Mouse (Mus musculus): Measurements from ENCODE around the gene Zfr2. TPM values are rescaled to one million over a fixed set of nuclear protein-coding genes. Genes with fewer than 3 reads are reported as not detected.

The Zfr2 gene
- total RNA-seq, 2 experiments from 2014 or later: 3.8 TPM

DNA sequence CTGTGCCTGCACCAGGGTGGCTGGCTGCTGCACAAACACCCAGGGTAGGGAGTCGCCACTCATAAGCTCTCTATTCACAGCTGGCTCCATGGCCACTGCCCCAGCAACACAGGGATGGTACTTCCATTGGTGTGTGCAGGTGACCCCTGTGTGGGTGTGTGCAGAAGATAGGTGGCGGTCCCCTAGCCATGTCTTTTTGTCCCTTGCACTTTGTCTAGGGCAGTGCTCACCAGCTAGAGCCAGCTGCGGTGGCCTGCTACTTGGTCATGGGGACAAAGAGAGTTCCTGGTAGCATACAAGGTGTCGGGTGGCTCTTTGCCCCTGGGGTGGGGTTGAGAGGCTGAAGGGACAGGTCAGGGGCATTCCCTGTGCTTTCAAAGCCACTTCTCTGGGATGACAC lies 11.2 kb downstream of the Zfr2 start:
- DNase-seq: no peak
- intact Hi-C loops (cut with DNase I): no loop called here

- peak; percentile 83 to 92 for DNase-seq
- intact Hi-C loops (cut with DNase I): no loop called here
Measured at GRCm38 (mm10) chr10:81244595-81244994, 11.6 kb downstream of the Zfr2 start.

- intact Hi-C loops (cut with DNase I): no loop called here
- DNase-seq: no peak
Measured at GRCm38 (mm10) chr10:81245166-81245565, 12.2 kb downstream of the Zfr2 start.

- DNase-seq: no peak
- intact Hi-C loops (cut with DNase I): no loop called here
Measured at GRCm38 (mm10) chr10:81247804-81248203, 14.8 kb downstream of the Zfr2 start.

- intact Hi-C loops (cut with DNase I): no loop called here
- DNase-seq: no peak
Measured at GRCm38 (mm10) chr10:81249442-81249841, 16.5 kb downstream of the Zfr2 start.

DNA sequence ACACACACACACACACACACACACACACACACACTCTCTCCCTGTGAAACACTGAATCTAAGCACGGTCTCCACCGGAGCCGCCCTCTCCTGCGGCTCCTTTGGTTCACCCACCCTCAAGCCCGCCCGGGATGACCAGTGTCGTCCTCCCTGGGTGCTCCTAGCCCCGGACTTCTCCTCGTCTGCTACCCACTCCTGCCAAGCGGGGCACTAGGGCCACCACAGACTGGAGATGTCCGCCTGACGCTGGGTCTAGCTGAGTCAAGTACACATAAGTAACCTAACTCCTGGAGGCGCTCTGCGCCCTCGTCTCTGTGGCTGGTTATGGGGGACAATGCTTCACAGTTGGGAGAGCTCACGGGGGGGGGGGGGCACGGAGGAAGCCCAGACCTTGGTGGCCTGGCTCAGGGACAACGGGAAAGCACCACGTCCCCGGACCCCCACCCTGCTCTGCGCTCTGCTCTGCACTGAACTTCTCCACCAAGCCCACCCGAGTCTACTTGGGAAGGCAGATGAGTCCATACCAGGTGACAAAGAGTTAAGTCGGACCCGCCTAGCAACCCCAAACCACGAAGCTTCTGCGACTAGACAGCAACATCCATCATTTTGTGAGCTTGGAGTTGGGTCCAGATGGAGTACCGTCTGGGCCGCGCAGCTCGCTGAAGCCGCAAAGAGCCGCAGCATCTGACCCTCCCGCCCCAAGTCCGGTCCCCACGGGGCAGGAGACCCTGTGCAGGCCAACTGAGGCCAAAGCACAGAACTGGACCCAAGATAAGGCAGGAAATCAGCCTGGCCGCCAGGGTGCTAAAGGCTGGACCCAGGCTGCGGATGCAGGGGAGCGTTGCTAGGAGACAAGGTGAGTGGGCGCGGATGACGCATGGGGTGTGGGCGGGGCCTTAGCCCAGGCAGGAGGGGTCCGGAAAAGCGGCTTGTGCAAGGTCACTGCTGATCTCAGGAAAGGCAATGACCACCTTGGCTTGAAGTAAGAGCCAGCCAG lies 19.8 kb downstream of the Zfr2 start, which contains the start of gene Matk:
Gene Matk (plus strand): TSS at position 512 of the 996 bp plus-strand sequence.
- peak; percentile 52 to 64 for DNase-seq
- intact Hi-C loops (cut with DNase I): no loop called here

GRCm38 (mm10) chr10:81254886-81255285 lies 21.9 kb downstream of the Zfr2 start:
- no peak for DNase-seq
- intact Hi-C loops (cut with DNase I): no loop called here

- intact Hi-C loops (cut with DNase I): no loop called here
Measured at GRCm38 (mm10) chr10:81257158-81258039, 24.4 kb downstream of the Zfr2 start.

GRCm38 (mm10) chr10:81259225-81259884 lies 26.4 kb downstream of the Zfr2 start:
- intact Hi-C loops (cut with DNase I): no loop called here
- DNase-seq: no peak

More at GRCm38 (mm10) chr10:81257158-81258039, 24.4 kb downstream of the Zfr2 start:
- no peak for DNase-seq

- intact Hi-C loops (cut with DNase I): no loop called here
- no peak for DNase-seq
Measured at GRCm38 (mm10) chr10:81261025-81261424, 28.1 kb downstream of the Zfr2 start.

- intact Hi-C loops (cut with DNase I): no loop called here
- no peak for DNase-seq
Measured at GRCm38 (mm10) chr10:81265540-81265939, 32.6 kb downstream of the Zfr2 start.

GRCm38 (mm10) chr10:81266211-81267105 lies 33.5 kb downstream of the Zfr2 start, which contains the start of the genes Mrpl54 and Apba3:
Gene Mrpl54, minus strand, starts transcription at chr10:81266934.
Gene Apba3, plus strand, starts transcription at chr10:81266960.
- intact Hi-C loops (cut with DNase I): no loop called here
- peak; percentile 98 for DNase-seq

DNA sequence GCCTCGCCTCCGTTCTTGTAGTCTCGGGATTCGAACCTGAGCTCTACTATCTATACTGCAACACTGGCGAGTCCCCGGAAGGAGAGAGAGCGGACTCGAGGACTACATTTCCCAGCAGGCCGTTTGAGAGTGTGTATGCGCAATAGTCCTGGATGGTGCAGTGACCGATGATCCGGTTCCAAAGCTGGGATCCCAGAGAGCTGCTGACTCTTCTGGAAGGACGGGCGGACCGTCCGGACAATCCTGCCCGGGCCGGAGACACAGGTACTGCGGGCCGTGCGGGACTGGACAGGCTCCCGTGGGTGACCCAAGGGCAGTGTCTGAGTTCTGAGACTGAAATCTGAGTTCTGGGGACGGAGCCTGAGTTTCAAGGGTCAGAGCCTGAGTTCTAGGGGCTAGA lies 35.1 kb downstream of the Zfr2 start:
- intact Hi-C loops (cut with DNase I): no loop called here

GRCm38 (mm10) chr10:81268643-81269412 lies 35.9 kb downstream of the Zfr2 start:
- DNase-seq: no peak
- intact Hi-C loops (cut with DNase I): no loop called here

More for the DNA sequence above, 35.1 kb downstream of the Zfr2 start:
- peak; percentile 91 to 93 for DNase-seq

DNA sequence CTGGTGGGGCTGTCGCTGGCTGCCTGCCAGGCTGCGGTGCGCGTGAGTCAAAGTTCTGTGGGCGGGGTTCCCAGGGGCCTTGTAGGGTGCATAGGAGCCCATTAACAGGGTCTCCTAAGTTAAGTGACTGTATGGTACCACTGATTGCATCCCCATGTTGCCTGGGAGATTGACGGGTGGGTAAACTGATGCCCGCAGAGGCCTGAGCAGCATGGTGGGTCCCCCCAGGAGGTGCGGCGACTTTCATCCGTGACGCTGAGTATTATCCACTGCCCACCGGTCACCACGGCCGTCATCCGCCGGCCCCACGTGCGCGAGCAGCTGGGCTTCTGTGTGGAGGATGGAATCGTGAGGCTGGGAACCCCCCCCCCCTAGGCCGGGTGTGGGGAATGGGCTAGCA lies 39.4 kb downstream of the Zfr2 start:
- intact Hi-C loops (cut with DNase I): no loop called here
- DNase-seq: no peak

DNA sequence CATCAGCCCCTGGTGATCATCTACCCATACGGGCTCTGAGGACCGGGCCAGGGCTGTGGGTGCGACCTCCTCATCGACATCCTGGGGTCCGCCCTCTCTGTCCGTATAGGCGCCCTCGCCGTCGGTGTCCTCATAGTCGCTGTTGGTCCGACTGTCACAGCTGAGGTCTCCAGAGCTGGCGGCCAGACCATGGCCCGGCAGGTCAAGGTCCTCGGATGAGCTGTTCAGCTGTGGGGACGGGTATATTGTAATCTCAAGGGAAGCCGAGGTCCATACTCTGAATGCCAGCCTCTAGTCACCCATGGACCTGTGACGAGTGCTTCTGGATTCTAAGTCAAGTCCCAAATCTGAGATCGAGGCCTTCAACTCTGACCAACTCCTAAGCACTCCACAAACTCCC lies 40.9 kb downstream of the Zfr2 start:
- no peak for DNase-seq
- intact Hi-C loops (cut with DNase I): no loop called here

DNA sequence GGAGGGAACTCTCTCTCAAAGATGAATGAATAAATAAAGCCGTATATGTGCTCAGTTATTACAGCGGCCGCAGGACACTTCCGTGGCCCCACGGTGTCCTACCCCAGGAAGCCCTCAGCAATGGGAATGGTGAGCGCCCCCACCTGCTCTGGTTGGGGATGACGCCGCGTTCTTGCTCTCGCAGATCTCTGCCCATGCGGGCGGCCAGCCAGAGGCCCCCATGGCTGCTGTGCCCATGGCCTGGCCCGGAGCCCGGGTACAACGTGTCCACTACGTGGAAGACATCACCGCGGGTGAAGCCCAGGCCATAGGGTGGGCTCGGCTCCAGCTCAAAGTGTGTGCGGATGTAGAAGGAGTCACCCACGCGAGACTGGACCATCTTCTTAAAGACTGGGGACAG lies 44.7 kb downstream of the Zfr2 start:
- intact Hi-C loops (cut with DNase I): no loop called here
- no peak for DNase-seq

DNA sequence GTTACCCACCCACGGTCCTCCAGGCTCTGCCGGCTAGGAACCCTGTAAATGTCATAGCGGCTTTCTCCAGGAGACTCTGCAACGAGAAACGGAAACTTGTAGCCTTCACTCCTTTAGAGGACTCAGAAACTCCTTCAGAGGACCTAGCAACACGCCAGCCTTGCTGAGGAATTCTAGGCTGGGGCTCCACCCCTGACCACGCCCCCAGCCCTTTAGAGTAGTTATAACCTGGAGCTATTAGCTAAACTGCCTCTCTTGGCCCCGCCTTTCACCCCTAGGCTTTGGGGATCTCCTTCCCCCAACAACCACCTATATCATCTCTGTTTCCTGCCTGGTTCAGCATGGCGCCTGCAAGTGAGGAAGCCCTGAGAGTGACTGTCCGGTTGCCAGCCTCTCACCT lies 46.5 kb downstream of the Zfr2 start:
- intact Hi-C loops (cut with DNase I): no loop called here
- no peak for DNase-seq

GRCm38 (mm10) chr10:81284189-81284588 lies 51.2 kb downstream of the Zfr2 start:
- intact Hi-C loops (cut with DNase I): no loop called here

More at GRCm38 (mm10) chr10:81284189-81284588, 51.2 kb downstream of the Zfr2 start:
- no peak for DNase-seq

Measured in heart, postnatal 10 days (tissue).